Mouse (Mus musculus) G1E (cell line): ENCODE results near the gene Cyb5d2.

ENCODE experiments used
- CTCF ChIP-seq: IDR thresholded peaks from 2 replicates; pipeline ENCODE4 v1.5.1; 2012; ENCODE audit warnings: low read depth, low read length, inconsistent platforms, mixed read lengths
- GATA1 ChIP-seq: IDR thresholded peaks from 2 replicates; pipeline ENCODE4 v1.6.1; 2012; ENCODE audit warnings: borderline replicate concordance, low read length, inconsistent platforms, mixed read lengths
- POLR2AphosphoS5 ChIP-seq: IDR thresholded peaks from 2 replicates; pipeline ENCODE4 v1.6.1; 2012; ENCODE audit warnings: low read depth, low read length, inconsistent platforms; ENCODE audit not compliant: insufficient replicate concordance
- TAL1 ChIP-seq: conservative IDR thresholded peaks from 2 replicates; pipeline ENCODE4 v1.6.1; 2012; ENCODE audit warnings: low read depth, low read length, inconsistent platforms, mixed read lengths

DNA sequence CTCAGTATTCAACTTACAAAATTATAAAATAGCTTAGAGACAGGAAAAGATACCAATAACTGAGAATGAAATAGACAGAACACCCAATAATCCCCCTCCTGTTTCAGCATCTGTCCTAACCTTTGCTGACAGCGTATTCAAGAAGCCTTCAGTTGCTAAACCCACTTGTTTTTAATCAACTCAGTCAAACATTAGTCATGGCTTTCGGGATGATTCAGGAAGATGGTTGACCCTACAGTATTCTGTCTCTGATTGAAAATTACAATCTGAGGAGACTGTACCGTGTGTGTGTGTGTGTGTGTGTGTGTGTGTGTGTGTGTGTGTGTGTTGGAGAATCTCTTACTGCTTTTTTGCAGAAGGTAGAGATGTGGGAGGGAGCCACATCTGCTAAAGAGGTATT, 46.8 kb upstream of the Cyb5d2 start:
- TF ChIP-seq CTCF (no peak), GATA1 (no peak), POLR2AphosphoS5 (no peak), TAL1 (no peak)
